Mouse (Mus musculus) liver, embryonic 14.5 days (tissue): ENCODE results near the gene Dhx58.

ENCODE experiments used
- CTCF ChIP-seq: IDR thresholded peaks from 2 replicates; pipeline ENCODE4 v1.5.1; 2016; ENCODE audit warnings: antibody characterized with exemption, low read depth, control low read depth
- EP300 ChIP-seq: IDR thresholded peaks from 2 replicates; pipeline ENCODE4 v1.6.1; 2016; ENCODE audit warnings: antibody characterized with exemption, low read depth

DNA sequence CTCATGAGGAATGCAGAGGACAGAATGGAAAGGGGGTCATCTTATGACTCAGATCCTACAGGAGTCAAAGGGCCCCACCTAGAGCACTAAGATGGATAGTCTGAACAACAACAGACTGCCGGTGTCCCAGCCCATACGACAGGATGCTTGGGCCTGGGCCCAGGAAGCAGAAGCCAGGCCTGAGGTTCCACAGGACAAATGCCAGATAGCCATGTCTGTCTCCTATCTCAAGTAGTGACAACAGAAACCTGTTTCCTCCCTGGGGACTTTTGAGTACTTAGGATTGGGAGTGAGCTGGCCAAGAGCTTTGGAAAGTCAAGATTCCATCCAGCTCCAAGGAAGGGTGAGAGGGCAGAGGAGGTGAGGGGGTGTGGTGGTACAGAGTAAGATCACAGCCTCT, 32.1 kb downstream of the Dhx58 start:
- no peak for TF ChIP-seq CTCF
- no peak for TF ChIP-seq EP300
